Mouse (Mus musculus) midbrain, embryonic 11.5 days (tissue): ENCODE data around the gene Nop2. TPM values are rescaled to one million over a fixed set of nuclear protein-coding genes. Genes with fewer than 3 reads are reported as not detected.

Experiments
- ATAC-seq: fragments of 200-750 bp; cut with Nextera tagmentation; 2 replicates; pipeline ENCODE4 v1.8.0; 2017; ENCODE audit warnings: moderate TSS enrichment, moderate library complexity; ENCODE audit not compliant: low FRiP score
- DNase-seq: peaks from one replicate; pipeline ENCODE4 v3.0.0; 2015; ENCODE audit warnings: low spot score; ENCODE audit errors: missing footprints
- H3K27ac ChIP-seq: fragments of 300-500 bp; sonication (generic); 2 replicates; pipeline ENCODE4 v1.5.1; 2014; ENCODE audit warnings: low read depth, low read length
- H3K27me3 ChIP-seq: fragments of 300-500 bp; sonication (generic); 2 replicates; pipeline ENCODE4 v1.6.1; 2014; ENCODE audit warnings: mild to moderate bottlenecking, low read length, moderate library complexity, mixed read lengths; ENCODE audit not compliant: control insufficient read depth, insufficient read depth
- H3K36me3 ChIP-seq: fragments of 300-500 bp; sonication (generic); 2 replicates; pipeline ENCODE4 v1.6.1; 2014; ENCODE audit warnings: mild to moderate bottlenecking, low read length, moderate library complexity, mixed read lengths; ENCODE audit not compliant: control insufficient read depth, insufficient read depth
- H3K4me1 ChIP-seq: fragments of 300-500 bp; sonication (generic); 2 replicates; pipeline ENCODE4 v1.6.1; 2014; ENCODE audit warnings: low read length; ENCODE audit not compliant: control insufficient read depth, insufficient read depth
- H3K4me2 ChIP-seq: fragments of 300-500 bp; sonication (generic); 2 replicates; pipeline ENCODE4 v1.6.1; 2014; ENCODE audit warnings: mild to moderate bottlenecking, moderate library complexity
- H3K4me3 ChIP-seq: fragments of 300-500 bp; sonication (generic); 2 replicates; pipeline ENCODE4 v1.5.1; 2014; ENCODE audit warnings: low read depth, low read length
- H3K9ac ChIP-seq: fragments of 300-500 bp; sonication (generic); 2 replicates; pipeline ENCODE4 v1.6.1; 2014; ENCODE audit warnings: low read length
- H3K9me3 ChIP-seq: fragments of 300-500 bp; sonication (generic); 2 replicates; pipeline ENCODE4 v1.6.1; 2016; ENCODE audit warnings: low read length; ENCODE audit not compliant: control insufficient read depth
- WGBS: fragments of 180-500 bp; shearing (Covaris S2); extraction: QIAGEN DNeasy Blood & Tissue Kit; methylation state at CpG from one replicate; pipeline ENCODE4 v1.1.7; 2014; 5-methylcytosine and 5-hydroxymethylcytosine counted together
- polyA plus RNA-seq: library from polyadenylated mRNA; unstranded; fragments of >200 nt; fragmentation: Nextera tagmentation; extraction: Ambion mirVana; gene quantifications from 2 replicates; pipeline ENCODE4 v1.2.1, GENCODE M21; 2014

Gene Nop2
- polyA plus RNA-seq, 1 experiment from 2014 or later = 58.4 TPM

DNA sequence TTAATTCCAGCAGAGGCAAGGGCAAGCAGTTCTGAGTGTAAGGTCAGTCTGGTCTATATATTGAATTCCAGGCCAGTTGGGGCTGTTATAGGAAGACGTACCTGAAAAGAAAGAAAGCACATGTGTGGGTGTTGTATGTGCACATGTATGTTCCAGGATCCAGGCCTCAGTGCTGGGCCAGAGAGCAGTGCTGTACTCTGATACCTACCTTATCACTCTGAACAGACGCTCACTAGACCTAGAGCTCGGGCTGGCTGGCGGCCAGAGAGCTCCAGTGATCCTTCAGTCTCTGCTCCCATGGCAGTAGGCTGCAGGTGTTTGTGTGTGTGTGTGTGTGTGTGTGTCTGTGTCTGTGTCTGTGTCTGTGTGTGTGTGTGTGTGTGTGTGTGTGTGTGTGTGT, 27.5 kb upstream of the Nop2 start:
- Histone ChIP-seq H3K9ac (no peak overlapping the region), H3K4me1 (peaks cover 9% of the 10 kb centered on the region), H3K4me2 (no peak overlapping the region), H3K36me3 (peaks cover 72% of the 10 kb centered on the region), H3K27me3 (no peaks in the 10 kb centered on the region), H3K27ac (no peak overlapping the region), H3K9me3 (0 out of 2 replicates have a peak, but pooled peaks cover 4% of the 10 kb centered on the region), H3K4me3 (no peak overlapping the region)
- DNase-seq (no peak), ATAC-seq (no peak)
- 88% methylated on average over 4 of the region's 4 CpGs for WGBS

DNA sequence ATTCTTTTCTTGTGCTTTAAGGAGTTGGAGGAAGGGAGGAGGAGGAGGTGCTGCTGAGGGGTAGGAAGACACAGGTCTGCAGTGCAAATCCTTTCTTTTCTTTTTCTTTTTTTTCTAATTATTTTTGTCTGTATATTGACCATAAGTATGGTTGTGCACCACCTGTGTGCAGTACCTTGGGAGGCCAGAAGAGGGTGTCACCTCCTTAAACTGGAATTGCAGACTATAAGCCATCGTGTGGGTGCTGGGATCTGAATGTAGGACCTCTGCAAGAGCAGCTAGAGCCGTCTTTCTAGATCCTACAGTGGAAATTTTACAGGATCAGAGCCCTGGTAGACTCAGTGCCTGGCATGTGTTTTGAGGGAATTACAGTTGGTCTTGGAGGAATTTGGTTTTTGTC, 24.0 kb upstream of the Nop2 start:
- Histone ChIP-seq H3K27ac (no peak overlapping the region), H3K27me3 (no peaks in the 10 kb centered on the region), H3K9ac (no peak overlapping the region), H3K4me2 (no peak overlapping the region), H3K36me3 (peaks cover 79% of the 10 kb centered on the region), H3K9me3 (0 out of 2 replicates have a peak, but pooled peaks cover 4% of the 10 kb centered on the region), H3K4me3 (no peak overlapping the region), H3K4me1 (no peaks in the 10 kb centered on the region)
- DNase-seq (no peak), ATAC-seq (no peak)
- 94% methylated on average over 2 of the region's 2 CpGs for WGBS

DNA sequence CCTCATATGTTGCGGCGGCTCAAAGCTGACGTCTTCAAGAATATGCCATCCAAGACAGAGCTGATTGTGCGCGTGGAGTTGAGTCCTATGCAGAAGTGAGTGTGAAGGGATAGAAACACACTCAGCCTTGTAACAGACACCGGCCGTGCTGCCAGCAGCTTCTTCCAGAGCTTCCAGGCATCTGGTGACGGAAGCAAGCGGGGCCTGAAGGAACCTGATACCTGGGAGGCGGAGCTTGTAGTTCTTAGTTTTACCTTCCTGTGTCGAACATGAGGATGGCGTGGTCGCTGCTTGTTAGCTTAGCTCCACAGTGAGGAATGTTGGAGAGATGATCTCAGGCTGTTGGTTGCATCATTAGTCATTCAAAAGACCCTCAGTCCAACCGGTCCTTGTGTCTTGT, 22.3 kb upstream of the Nop2 start:
- no peak for ATAC-seq
- Histone ChIP-seq H3K9me3 (0 out of 2 replicates have a peak, but pooled peaks cover 4% of the 10 kb centered on the region), H3K4me3 (no peak overlapping the region), H3K27ac (no peak overlapping the region), H3K36me3 (peaks cover 82% of the 10 kb centered on the region), H3K27me3 (no peaks in the 10 kb centered on the region), H3K9ac (no peak overlapping the region), H3K4me2 (no peak overlapping the region), H3K4me1 (no peaks in the 10 kb centered on the region)
- WGBS = 93% methylated on average over 14 of the region's 14 CpGs
- no peak for DNase-seq

- DNase-seq (no peak), ATAC-seq (no peak)
- H3K27me3 ChIP-seq = no peaks in the 10 kb centered on the region
- no peak overlapping the region for H3K4me3 ChIP-seq
- peaks cover 77% of the 10 kb centered on the region for H3K36me3 ChIP-seq
- H3K9me3 ChIP-seq = 0 out of 2 replicates have a peak, but pooled peaks cover 4% of the 10 kb centered on the region
- H3K4me1 ChIP-seq = no peaks in the 10 kb centered on the region
- WGBS = 93% methylated on average over 7 of the region's 7 CpGs
- no peak overlapping the region for H3K9ac ChIP-seq
- H3K27ac ChIP-seq = no peak overlapping the region
- H3K4me2 ChIP-seq = no peak overlapping the region
These were observed 20.8 kb upstream of the Nop2 start for GRCm38 (mm10) chr6:125110927-125111326.

- Histone ChIP-seq H3K36me3 (peaks cover 67% of the 10 kb centered on the region), H3K9me3 (no peaks in the 10 kb centered on the region), H3K27me3 (no peaks in the 10 kb centered on the region), H3K4me3 (no peak overlapping the region), H3K9ac (no peak overlapping the region), H3K4me2 (no peak overlapping the region), H3K4me1 (no peaks in the 10 kb centered on the region), H3K27ac (no peak overlapping the region)
- DNase-seq (no peak), ATAC-seq (no peak)
- WGBS = 92% methylated on average over 11 of the region's 11 CpGs
These were observed 19.2 kb upstream of the Nop2 start for GRCm38 (mm10) chr6:125112553-125112952.

DNA sequence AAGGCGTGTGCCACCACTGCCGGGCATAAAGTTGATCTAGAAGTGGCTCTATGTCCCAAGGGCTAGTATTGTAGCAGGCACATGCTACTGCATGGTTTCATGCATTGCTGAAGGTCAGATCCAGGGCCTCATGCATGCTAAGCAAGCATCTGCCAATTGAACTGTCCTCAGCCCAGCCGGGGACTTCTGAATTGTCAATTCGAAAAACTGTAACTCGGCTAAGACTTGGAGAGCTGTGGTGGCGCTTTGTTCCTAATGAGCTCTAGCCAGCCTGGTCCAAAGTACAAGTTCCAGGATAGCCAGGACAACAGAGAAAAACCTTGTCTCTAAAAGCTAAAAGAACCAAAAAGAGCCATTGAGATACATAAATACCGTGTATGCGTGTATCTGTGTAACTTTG, 12.3 kb upstream of the Nop2 start:
- Histone ChIP-seq H3K36me3 (peaks cover 63% of the 10 kb centered on the region), H3K27me3 (no peaks in the 10 kb centered on the region), H3K27ac (no peak overlapping the region), H3K4me3 (no peak overlapping the region), H3K9me3 (no peaks in the 10 kb centered on the region), H3K9ac (no peak overlapping the region), H3K4me2 (no peak overlapping the region), H3K4me1 (no peaks in the 10 kb centered on the region)
- no peak for DNase-seq
- no peak for ATAC-seq
- 94% methylated on average over 8 of the region's 8 CpGs for WGBS

- no peak overlapping the region for H3K27ac ChIP-seq
- no peak overlapping the region for H3K4me3 ChIP-seq
- H3K9me3 ChIP-seq = no peaks in the 10 kb centered on the region
- no peak for ATAC-seq
- DNase-seq = no peak
- H3K9ac ChIP-seq = no peak overlapping the region
- no peaks in the 10 kb centered on the region for H3K27me3 ChIP-seq
- H3K36me3 ChIP-seq = peaks cover 35% of the 10 kb centered on the region
- H3K4me1 ChIP-seq = peaks cover 6% of the 10 kb centered on the region
- H3K4me2 ChIP-seq = no peak overlapping the region
- WGBS = 93% methylated on average over 12 of the region's 12 CpGs
These were observed 3.0 kb upstream of the Nop2 start for GRCm38 (mm10) chr6:125128724-125129123.

GRCm38 (mm10) chr6:125129710-125130402, 1.9 kb upstream of the Nop2 start:
- peaks cover 31% of the 10 kb centered on the region for H3K36me3 ChIP-seq
- 86% methylated on average over 20 of the region's 20 CpGs for WGBS
- no peaks in the 10 kb centered on the region for H3K27me3 ChIP-seq
- ATAC-seq (no peak), DNase-seq (no peak)
- H3K9me3 ChIP-seq = no peaks in the 10 kb centered on the region
- peaks cover 6% of the 10 kb centered on the region for H3K4me1 ChIP-seq
- H3K27ac ChIP-seq = no peak overlapping the region
- H3K4me2 ChIP-seq = no peak overlapping the region
- no peak overlapping the region for H3K4me3 ChIP-seq
- no peak overlapping the region for H3K9ac ChIP-seq

- DNase-seq = no peak
These were observed 761 bp downstream of the Nop2 start for GRCm38 (mm10) chr6:125132470-125132869.

More at GRCm38 (mm10) chr6:125132470-125132869, 761 bp downstream of the Nop2 start:
- no peaks in the 10 kb centered on the region for H3K9me3 ChIP-seq
- H3K27ac ChIP-seq = no peak overlapping the region
- 8% methylated on average over 11 of the region's 11 CpGs for WGBS
- H3K4me3 ChIP-seq = peak overlapping the region; percentile 67
- no peak for ATAC-seq
- no peaks in the 10 kb centered on the region for H3K27me3 ChIP-seq
- H3K4me1 ChIP-seq = peaks cover 6% of the 10 kb centered on the region
- peaks cover 39% of the 10 kb centered on the region for H3K36me3 ChIP-seq
- H3K9ac ChIP-seq = peak overlapping the region; percentile 83
- peak overlapping the region; percentile 78 for H3K4me2 ChIP-seq
